Mouse (Mus musculus) hindbrain, embryonic 12.5 days (tissue): ENCODE measurements around the gene Ythdf1. TPM values are rescaled to one million over a fixed set of nuclear protein-coding genes. Genes with fewer than 3 reads are reported as not detected.

Source experiments
- ATAC-seq: fragments of 200-750 bp; cut with Nextera tagmentation; 2 replicates; pipeline ENCODE4 v1.8.0; 2017; ENCODE audit warnings: moderate TSS enrichment; ENCODE audit not compliant: low FRiP score
- H3K27ac ChIP-seq: fragments of 300-500 bp; sonication (generic); 2 replicates; pipeline ENCODE4 v1.5.1; 2016; ENCODE audit warnings: mild to moderate bottlenecking
- H3K27me3 ChIP-seq: fragments of 300-500 bp; sonication (generic); 2 replicates; pipeline ENCODE4 v1.6.1; 2016; ENCODE audit warnings: mild to moderate bottlenecking
- H3K36me3 ChIP-seq: fragments of 300-500 bp; sonication (generic); 2 replicates; pipeline ENCODE4 v1.6.1; 2016; ENCODE audit warnings: mild to moderate bottlenecking
- H3K4me1 ChIP-seq: fragments of 300-500 bp; sonication (generic); 2 replicates; pipeline ENCODE4 v1.6.1; 2016
- H3K4me2 ChIP-seq: fragments of 300-500 bp; sonication (generic); replicated peaks from 2 replicates; pipeline ENCODE4 v1.6.1; 2016; ENCODE audit warnings: mild to moderate bottlenecking
- H3K4me3 ChIP-seq: fragments of 300-500 bp; sonication (generic); 2 replicates; pipeline ENCODE4 v1.5.1; 2016; ENCODE audit warnings: mild to moderate bottlenecking
- H3K9ac ChIP-seq: fragments of 300-500 bp; sonication (generic); 2 replicates; pipeline ENCODE4 v1.6.1; 2016; ENCODE audit warnings: mild to moderate bottlenecking, moderate library complexity
- H3K9me3 ChIP-seq: fragments of 300-500 bp; sonication (generic); replicated peaks from 2 replicates; pipeline ENCODE4 v1.6.1; 2016; ENCODE audit warnings: mild to moderate bottlenecking
- WGBS: fragments of 180-500 bp; shearing (Covaris S2); methylation state at CpG from one replicate; pipeline ENCODE4 v1.1.7; 2016; 5-methylcytosine and 5-hydroxymethylcytosine counted together
- polyA plus RNA-seq: library from polyadenylated mRNA; unstranded; fragments of >200 nt; fragmentation: Nextera tagmentation; extraction: Ambion mirVana; gene quantifications from 2 replicates; pipeline ENCODE4 v1.2.1, GENCODE M21; 2016

Ythdf1 gene
- polyA plus RNA-seq, 1 experiment from 2014 or later: 61.0 TPM

GRCm38 (mm10) chr2:180902086-180902485, 18.7 kb downstream of the Ythdf1 start:
- H3K27me3 ChIP-seq: no peaks in the 10 kb centered on the region
- no peak overlapping the region for H3K9ac ChIP-seq
- no peak overlapping the region for H3K4me3 ChIP-seq
- ATAC-seq: no peak
- H3K4me2 ChIP-seq: no peak overlapping the region
- H3K36me3 ChIP-seq: peaks cover 16% of the 10 kb centered on the region
- H3K9me3 ChIP-seq: no peaks in the 10 kb centered on the region
- no peak overlapping the region for H3K27ac ChIP-seq
- peaks cover 24% of the 10 kb centered on the region for H3K4me1 ChIP-seq
- 56% methylated on average over 2 of the region's 2 CpGs for WGBS

- peaks cover 18% of the 10 kb centered on the region for H3K27me3 ChIP-seq
- peaks cover 5% of the 10 kb centered on the region; the same call in 1 of the 2 replicates for H3K36me3 ChIP-seq
- no peak overlapping the region for H3K9ac ChIP-seq
- no peak for ATAC-seq
- H3K4me1 ChIP-seq: peaks cover 35% of the 10 kb centered on the region
- 72% methylated on average over 6 of the region's 6 CpGs for WGBS
- H3K4me3 ChIP-seq: no peak overlapping the region
- H3K9me3 ChIP-seq: no peaks in the 10 kb centered on the region
- H3K27ac ChIP-seq: peak overlapping the region; percentile 94
- H3K4me2 ChIP-seq: no peak overlapping the region
These were observed 22.9 kb downstream of the Ythdf1 start for GRCm38 (mm10) chr2:180897857-180898256.

GRCm38 (mm10) chr2:180896819-180897625, 23.7 kb downstream of the Ythdf1 start:
- Histone ChIP-seq H3K4me3 (no peak overlapping the region), H3K4me1 (peaks cover 38% of the 10 kb centered on the region), H3K27me3 (peaks cover 23% of the 10 kb centered on the region), H3K4me2 (no peak overlapping the region), H3K9me3 (no peaks in the 10 kb centered on the region), H3K9ac (0 out of 2 replicates have a peak overlapping the region, but pooled peaks have one; percentile 100), H3K27ac (peak overlapping the region; percentile 94), H3K36me3 (peaks cover 5% of the 10 kb centered on the region; the same call in 1 of the 2 replicates)
- 66% methylated on average over 15 of the region's 15 CpGs for WGBS
- no peak for ATAC-seq

GRCm38 (mm10) chr2:180895837-180896525, 24.8 kb downstream of the Ythdf1 start:
- peaks cover 32% of the 10 kb centered on the region for H3K27me3 ChIP-seq
- peaks cover 5% of the 10 kb centered on the region; the same call in 1 of the 2 replicates for H3K36me3 ChIP-seq
- ATAC-seq: no peak
- peak overlapping the region; percentile 81 for H3K4me3 ChIP-seq
- peaks cover 44% of the 10 kb centered on the region for H3K4me1 ChIP-seq
- WGBS: 71% methylated on average over 11 of the region's 11 CpGs
- peak overlapping the region; percentile 94 for H3K27ac ChIP-seq
- peak overlapping the region; percentile 100 for H3K9ac ChIP-seq
- H3K4me2 ChIP-seq: peak overlapping the region; percentile 68
- no peaks in the 10 kb centered on the region for H3K9me3 ChIP-seq

- WGBS: 64% methylated on average over 3 of the region's 3 CpGs
- Histone ChIP-seq H3K27ac (peak overlapping the region; percentile 94), H3K9me3 (no peaks in the 10 kb centered on the region), H3K27me3 (peaks cover 39% of the 10 kb centered on the region), H3K4me2 (peak overlapping the region; percentile 68), H3K4me1 (peaks cover 51% of the 10 kb centered on the region), H3K9ac (peak overlapping the region; percentile 100), H3K4me3 (peak overlapping the region; percentile 81), H3K36me3 (peaks cover 5% of the 10 kb centered on the region; the same call in 1 of the 2 replicates)
- ATAC-seq: no peak
These were observed 25.4 kb downstream of the Ythdf1 start for GRCm38 (mm10) chr2:180895321-180895720.

GRCm38 (mm10) chr2:180894734-180895133, 26.0 kb downstream of the Ythdf1 start:
- Histone ChIP-seq H3K9ac (peak overlapping the region; percentile 100), H3K4me1 (peaks cover 57% of the 10 kb centered on the region), H3K36me3 (peaks cover 5% of the 10 kb centered on the region; the same call in 1 of the 2 replicates), H3K9me3 (no peaks in the 10 kb centered on the region), H3K27ac (peak overlapping the region; percentile 94), H3K4me2 (peak overlapping the region; percentile 68), H3K27me3 (peaks cover 43% of the 10 kb centered on the region), H3K4me3 (peak overlapping the region; percentile 81)
- WGBS: 1% methylated on average over 13 of the region's 13 CpGs
- ATAC-seq: peak; percentile 59

- Histone ChIP-seq H3K9me3 (no peaks in the 10 kb centered on the region), H3K27ac (peak overlapping the region; percentile 94), H3K4me3 (peak overlapping the region; percentile 81), H3K9ac (peak overlapping the region; percentile 100), H3K27me3 (peaks cover 45% of the 10 kb centered on the region), H3K4me1 (peaks cover 63% of the 10 kb centered on the region), H3K4me2 (peak overlapping the region; percentile 68), H3K36me3 (peaks cover 5% of the 10 kb centered on the region; the same call in 1 of the 2 replicates)
- WGBS: under 1% methylated on average over 56 of the region's 57 CpGs
- ATAC-seq: peak; percentile 43
These were observed 26.6 kb downstream of the Ythdf1 start for GRCm38 (mm10) chr2:180894029-180894623.

GRCm38 (mm10) chr2:180893537-180894028, 27.2 kb downstream of the Ythdf1 start:
- ATAC-seq: peak; percentile 9
- peak overlapping the region; percentile 100 for H3K9ac ChIP-seq
- H3K27me3 ChIP-seq: peaks cover 45% of the 10 kb centered on the region
- peak overlapping the region; percentile 81 for H3K4me3 ChIP-seq
- 0% methylated on average over 41 of the region's 50 CpGs for WGBS
- peak overlapping the region; percentile 94 for H3K27ac ChIP-seq
- H3K4me1 ChIP-seq: peaks cover 68% of the 10 kb centered on the region
- H3K36me3 ChIP-seq: peaks cover 5% of the 10 kb centered on the region; the same call in 1 of the 2 replicates
- no peaks in the 10 kb centered on the region for H3K9me3 ChIP-seq
- peak overlapping the region; percentile 68 for H3K4me2 ChIP-seq

- H3K36me3 ChIP-seq: peaks cover 5% of the 10 kb centered on the region; the same call in 1 of the 2 replicates
- H3K9me3 ChIP-seq: no peaks in the 10 kb centered on the region
- ATAC-seq: peak; percentile 22
- peak overlapping the region; percentile 81 for H3K4me3 ChIP-seq
- under 1% methylated on average over 91 of the region's 97 CpGs for WGBS
- H3K27ac ChIP-seq: peak overlapping the region; percentile 94
- H3K4me2 ChIP-seq: peak overlapping the region; percentile 68
- H3K9ac ChIP-seq: peak overlapping the region; percentile 100
- H3K4me1 ChIP-seq: peaks cover 71% of the 10 kb centered on the region
- H3K27me3 ChIP-seq: peaks cover 45% of the 10 kb centered on the region
These were observed 27.8 kb downstream of the Ythdf1 start for GRCm38 (mm10) chr2:180892841-180893521.

GRCm38 (mm10) chr2:180891835-180892323, 28.9 kb downstream of the Ythdf1 start:
- WGBS: 4% methylated on average over 9 of the region's 9 CpGs
- H3K4me1 ChIP-seq: peaks cover 71% of the 10 kb centered on the region
- no peaks in the 10 kb centered on the region for H3K9me3 ChIP-seq
- H3K27ac ChIP-seq: peak overlapping the region; percentile 94
- peaks cover 5% of the 10 kb centered on the region; the same call in 1 of the 2 replicates for H3K36me3 ChIP-seq
- peak overlapping the region; percentile 100 for H3K9ac ChIP-seq
- H3K27me3 ChIP-seq: peaks cover 45% of the 10 kb centered on the region
- peak overlapping the region; percentile 81 for H3K4me3 ChIP-seq
- no peak for ATAC-seq
- peak overlapping the region; percentile 68 for H3K4me2 ChIP-seq
